Mouse (Mus musculus) CD4-positive naive resting alpha-beta T cell, adult 57 days (primary cell): ENCODE results near the gene Syne4. TPM values are rescaled to one million over a fixed set of nuclear protein-coding genes. Genes with fewer than 3 reads are reported as not detected.

Experiments
- total RNA-seq: library from RNA; stranded (reverse); gene quantifications from one replicate; pipeline ENCODE4 v1.2.4, GENCODE M21; 2023

Syne4 gene
- total RNA-seq: 5.9 TPM

GRCm38 (mm10) chr7:30314721-30315155 is at the start of gene Syne4:
Gene Syne4, plus strand, starts transcription at chr7:30314807.

GRCm38 (mm10) chr7:30279951-30280669 is 34.5 kb upstream of the Syne4 start, which contains the start of the genes Thap8 and Wdr62:
Gene Thap8, plus strand, starts transcription at chr7:30280094.
Gene Wdr62, minus strand, starts transcription at chr7:30280419.

GRCm38 (mm10) chr7:30291215-30292131 is 23.1 kb upstream of the Syne4 start, which contains the start of gene Clip3:
Gene Clip3, plus strand, starts transcription at chr7:30291728.

GRCm38 (mm10) chr7:30308076-30309005 is 6.3 kb upstream of the Syne4 start, which contains the start of gene Alkbh6:
Gene Alkbh6, plus strand, starts transcription at chr7:30308717.

GRCm38 (mm10) chr7:30321539-30322284 is 7.1 kb downstream of the Syne4 start, which contains the start of gene E130208F15Rik:
Gene E130208F15Rik, plus strand, starts transcription at chr7:30321740.

GRCm38 (mm10) chr7:30323795-30324194 is 9.2 kb downstream of the Syne4 start, which contains the start of gene Sdhaf1:
Gene Sdhaf1, minus strand, starts transcription at chr7:30323895.

GRCm38 (mm10) chr7:30362652-30363343 is 48.2 kb downstream of the Syne4 start, which contains the start of gene Lrfn3:
Gene Lrfn3, minus strand, starts transcription at chr7:30362772.

Other genes with a start within 250 kb of the Syne4 start
- gene Zfp82, start 241.9 kb upstream of the Syne4 start, total RNA-seq: 3.9 TPM
- gene Gm26920, start 224.4 kb upstream of the Syne4 start, total RNA-seq: 3.0 TPM
- 7.2 TPM for gene Zfp566, start 224.3 kb upstream of the Syne4 start, total RNA-seq
- gene Zfp260, start 220.0 kb upstream of the Syne4 start, total RNA-seq: 38.4 TPM
- 10.4 TPM for gene Zfp382, start 192.9 kb upstream of the Syne4 start, total RNA-seq
- 50.5 TPM for gene Zfp146, start 145.1 kb upstream of the Syne4 start, total RNA-seq
- not detected for gene Cox7a1, start 130.7 kb upstream of the Syne4 start, total RNA-seq
- gene Capns1, start 116.0 kb upstream of the Syne4 start, total RNA-seq: 145 TPM
- gene Polr2i, start 82.9 kb upstream of the Syne4 start, total RNA-seq: 25.1 TPM
- gene Tbcb, start 82.5 kb upstream of the Syne4 start, total RNA-seq: 15.5 TPM
- gene Ovol3, start 79.1 kb upstream of the Syne4 start, total RNA-seq: not detected
- gene Thap8, start 34.7 kb upstream of the Syne4 start, total RNA-seq: 1.6 TPM
- 6.8 TPM for gene Wdr62, start 34.4 kb upstream of the Syne4 start, total RNA-seq
- gene Clip3, start 23.1 kb upstream of the Syne4 start, total RNA-seq: 0.38 TPM
- gene Alkbh6, start 6.1 kb upstream of the Syne4 start, total RNA-seq: 54.2 TPM
- gene E130208F15Rik, start 6.9 kb downstream of the Syne4 start, total RNA-seq: 9.7 TPM
- 14.8 TPM for gene Sdhaf1, start 9.1 kb downstream of the Syne4 start, total RNA-seq
- gene Lrfn3, start 48.0 kb downstream of the Syne4 start, total RNA-seq: not detected
- 23.3 TPM for gene Tyrobp, start 99.0 kb downstream of the Syne4 start, total RNA-seq
- gene Hcst, start 105.0 kb downstream of the Syne4 start, total RNA-seq: 153 TPM
- 70.8 TPM for gene Nfkbid, start 106.9 kb downstream of the Syne4 start, total RNA-seq
- gene Aplp1, start 130.7 kb downstream of the Syne4 start, total RNA-seq: 2.9 TPM
- gene Kirrel2, start 142.9 kb downstream of the Syne4 start, total RNA-seq: not detected
- gene Nphs1, start 143.5 kb downstream of the Syne4 start, total RNA-seq: not detected
- not detected for gene Prodh2, start 178.8 kb downstream of the Syne4 start, total RNA-seq
- 4.6 TPM for gene Arhgap33, start 220.3 kb downstream of the Syne4 start, total RNA-seq
- 3.4 TPM for gene Hspb6, start 237.4 kb downstream of the Syne4 start, total RNA-seq
- 13.1 TPM for gene Proser3, start 237.5 kb downstream of the Syne4 start, total RNA-seq
- gene Lin37, start 245.0 kb downstream of the Syne4 start, total RNA-seq: 46.5 TPM
- gene U2af1l4, start 248.5 kb downstream of the Syne4 start, total RNA-seq: 83.1 TPM
- 23.5 TPM for gene Gm49396, start 248.5 kb downstream of the Syne4 start, total RNA-seq
- gene Psenen, start 248.8 kb downstream of the Syne4 start, total RNA-seq: 116 TPM